Mouse (Mus musculus): ENCODE measurements at regions not wholly inside any gene's neighbourhood (a gene's known extent, or its start where the extent isn't known, plus 50 kb on each side); places are given as distances from the start of the nearest gene placed in this dataset.
"Not testable (repeated sequence)": the region's sequence is repeated elsewhere in the genome, so short reads cannot be mapped to it uniquely, and the experiment has no call there.

DNA sequence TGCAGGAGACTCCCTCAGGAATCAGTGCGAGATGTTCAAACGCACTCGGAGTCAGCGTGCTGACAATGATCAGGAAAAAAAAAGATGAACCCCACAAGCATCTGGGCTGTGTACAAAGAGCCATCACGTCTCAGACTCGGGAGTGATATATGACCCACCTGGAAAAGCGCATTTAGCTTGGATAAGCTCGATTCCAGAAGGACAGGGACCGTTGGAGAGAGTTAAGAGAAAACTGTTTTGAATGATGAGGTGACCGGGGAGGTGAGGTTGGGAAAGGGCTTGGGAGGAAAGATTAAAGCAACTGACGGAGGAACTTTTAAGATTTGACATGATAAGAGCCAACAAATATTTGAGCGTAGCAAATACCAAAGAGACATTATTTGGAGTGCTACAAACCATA lies 64.7 kb upstream of the Adgrl2 start:
- no peaks in the 10 kb centered on the region for H3K9me3 ChIP-seq (ENCODE audit: control insufficient read depth, low read length)
- no peaks in the 10 kb centered on the region for H3K4me1 ChIP-seq (replicated peaks; ENCODE audit: control insufficient read depth, insufficient read depth, low read length)
- no peak overlapping the region for H3K4me2 ChIP-seq (replicated peaks; ENCODE audit: low read depth, low read length)
- no peaks in the 10 kb centered on the region for H3K27me3 ChIP-seq (ENCODE audit: control insufficient read depth, insufficient read depth, low read length)
- no peak overlapping the region for H3K4me3 ChIP-seq (ENCODE audit: low read depth, low read length)
- DNase-seq (ENCODE audit: low spot score) (no peak), ATAC-seq (ENCODE audit: low FRiP score) (no peak)
- H3K27ac ChIP-seq (ENCODE audit: low read depth, low read length): no peak overlapping the region
- no peak overlapping the region for H3K9ac ChIP-seq (ENCODE audit: low read depth, low read length)
- WGBS: 69% methylated on average over 12 of the region's 12 CpGs
- no peaks in the 10 kb centered on the region for H3K36me3 ChIP-seq (ENCODE audit: control insufficient read depth, insufficient read depth, low read length)

DNA sequence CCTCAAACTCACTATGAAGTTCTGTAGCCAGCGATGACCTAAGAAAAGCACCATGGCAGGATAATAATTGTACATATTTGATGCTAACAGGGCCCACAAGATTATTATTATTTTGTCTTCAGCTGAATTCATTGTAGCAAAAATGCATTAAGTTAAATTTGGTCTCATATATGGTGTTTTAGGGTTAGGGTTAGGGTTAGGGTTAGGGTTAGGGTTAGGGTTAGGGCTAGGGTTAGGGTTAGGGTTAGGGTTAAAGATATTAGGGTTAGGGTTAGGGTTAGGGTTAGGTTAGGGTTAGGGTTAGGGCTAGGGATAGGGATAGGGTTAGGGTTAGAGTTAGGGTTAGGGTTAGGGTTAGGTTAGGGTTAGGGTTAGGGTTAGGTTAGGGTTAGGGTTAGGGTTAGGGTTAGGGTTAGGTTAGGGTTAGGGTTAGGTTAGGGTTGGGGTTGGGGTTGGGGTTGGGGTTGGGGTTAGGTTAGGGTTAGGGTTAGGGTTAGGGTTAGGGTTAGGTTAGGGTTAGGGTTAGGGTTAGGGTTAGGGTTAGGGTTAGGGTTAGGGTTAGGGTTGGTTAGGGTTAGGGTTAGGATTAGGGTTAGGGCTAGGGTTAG lies 62.0 kb upstream of the Adgrl2 start:
- H3K36me3 ChIP-seq (ENCODE audit: control insufficient read depth, insufficient read depth, low read length); H3K4me3 ChIP-seq (ENCODE audit: low read depth, low read length); H3K9me3 ChIP-seq (ENCODE audit: control insufficient read depth, low read length); H3K27ac ChIP-seq (ENCODE audit: low read depth, low read length); H3K4me2 ChIP-seq (replicated peaks; ENCODE audit: low read depth, low read length); H3K9ac ChIP-seq (ENCODE audit: low read depth, low read length); DNase-seq (ENCODE audit: low spot score); H3K27me3 ChIP-seq (ENCODE audit: control insufficient read depth, insufficient read depth, low read length); H3K4me1 ChIP-seq (replicated peaks; ENCODE audit: control insufficient read depth, insufficient read depth, low read length): not testable (repeated sequence)
- 98% methylated on average over 1 of the region's 1 CpGs for WGBS
- ATAC-seq (ENCODE audit: low FRiP score): peak; percentile 65

DNA sequence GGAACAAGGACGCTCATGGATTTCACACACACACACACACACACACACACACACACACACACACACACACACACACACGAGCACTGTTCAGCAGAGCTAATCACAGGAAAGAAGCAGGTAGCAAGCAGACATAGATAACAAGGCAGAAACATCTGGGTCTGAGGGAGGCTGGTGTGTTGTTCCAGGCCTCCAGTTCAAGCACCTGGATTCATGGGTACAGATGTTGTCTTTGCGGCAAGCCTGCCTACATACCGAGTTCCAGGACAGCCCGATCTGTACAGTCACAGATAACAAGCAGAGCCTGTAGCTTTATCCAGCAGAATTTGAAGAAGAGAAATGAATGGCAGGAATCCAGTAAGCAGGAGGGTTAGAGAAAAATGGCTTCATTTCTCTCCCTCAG lies 55.0 kb upstream of the Adgrl2 start:
- ATAC-seq (ENCODE audit: low FRiP score): no peak
- H3K9ac ChIP-seq (ENCODE audit: low read depth, low read length): no peak overlapping the region
- 86% methylated on average over 4 of the region's 5 CpGs for WGBS
- no peak overlapping the region for H3K4me2 ChIP-seq (replicated peaks; ENCODE audit: low read depth, low read length)
- no peak overlapping the region for H3K4me3 ChIP-seq (ENCODE audit: low read depth, low read length)
- H3K27ac ChIP-seq (ENCODE audit: low read depth, low read length): no peak overlapping the region
- DNase-seq (ENCODE audit: low spot score): no peak
- no peaks in the 10 kb centered on the region for H3K9me3 ChIP-seq (ENCODE audit: control insufficient read depth, low read length)
- H3K4me1 ChIP-seq (replicated peaks; ENCODE audit: control insufficient read depth, insufficient read depth, low read length): no peaks in the 10 kb centered on the region
- H3K27me3 ChIP-seq (ENCODE audit: control insufficient read depth, insufficient read depth, low read length): no peaks in the 10 kb centered on the region
- no peaks in the 10 kb centered on the region for H3K36me3 ChIP-seq (ENCODE audit: control insufficient read depth, insufficient read depth, low read length)

DNA sequence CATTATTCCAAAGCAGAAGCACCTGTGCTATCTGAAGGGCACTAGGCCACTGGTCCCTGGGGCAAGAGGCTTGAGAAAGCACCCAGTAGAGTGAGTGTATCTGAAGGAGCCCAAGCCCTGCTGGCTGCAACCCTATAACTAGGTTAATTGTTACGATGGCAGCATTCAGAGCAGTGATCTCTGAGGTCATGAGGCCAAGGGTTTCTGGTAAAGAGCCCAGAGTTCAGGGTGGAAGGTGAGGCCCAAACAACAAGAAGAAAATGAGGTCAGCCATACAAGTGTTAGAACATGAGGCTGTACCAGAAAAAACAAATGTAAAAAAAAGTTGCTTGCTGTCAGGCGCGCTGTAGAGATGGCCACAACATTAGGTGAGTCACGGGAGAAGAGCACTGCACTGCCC lies 53.5 kb upstream of the Adgrl2 start:
- WGBS: 72% methylated on average over 4 of the region's 4 CpGs

DNA sequence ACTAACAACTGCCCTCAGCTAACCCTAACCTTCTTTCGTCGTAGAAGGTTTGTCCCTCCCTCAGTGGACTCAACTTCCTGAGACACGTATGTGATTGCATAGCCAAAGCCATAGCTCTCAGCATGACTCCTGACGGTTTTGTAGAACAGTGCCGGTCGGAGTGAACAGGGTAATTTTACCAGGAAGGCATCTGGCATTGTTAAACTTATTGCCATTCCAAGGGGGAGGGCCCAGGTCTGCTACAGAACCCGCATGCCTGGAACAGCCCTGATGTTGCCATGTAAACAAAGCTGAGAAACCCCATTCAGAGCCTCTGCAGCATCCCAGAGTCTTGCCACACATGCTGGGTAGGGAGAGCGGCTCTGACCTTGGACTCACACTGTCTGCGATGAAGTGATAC lies 52.2 kb upstream of the Adgrl2 start:
- Histone ChIP-seq H3K4me3 (ENCODE audit: low read depth, low read length) (no peak overlapping the region), H3K4me2 (replicated peaks; ENCODE audit: low read depth, low read length) (no peak overlapping the region), H3K27me3 (ENCODE audit: control insufficient read depth, insufficient read depth, low read length) (no peaks in the 10 kb centered on the region), H3K4me1 (replicated peaks; ENCODE audit: control insufficient read depth, insufficient read depth, low read length) (no peaks in the 10 kb centered on the region), H3K9me3 (ENCODE audit: control insufficient read depth, low read length) (no peaks in the 10 kb centered on the region), H3K9ac (ENCODE audit: low read depth, low read length) (no peak overlapping the region), H3K36me3 (ENCODE audit: control insufficient read depth, insufficient read depth, low read length) (no peaks in the 10 kb centered on the region), H3K27ac (ENCODE audit: low read depth, low read length) (no peak overlapping the region)
- peak; percentile 54 for DNase-seq (ENCODE audit: low spot score)
- WGBS: 11% methylated on average over 9 of the region's 9 CpGs
- ATAC-seq (ENCODE audit: low FRiP score): peak; percentile 81

More for the DNA sequence above, 53.5 kb upstream of the Adgrl2 start:
- Histone ChIP-seq H3K4me2 (replicated peaks; ENCODE audit: low read depth, low read length) (no peak overlapping the region), H3K27ac (ENCODE audit: low read depth, low read length) (no peak overlapping the region), H3K4me1 (replicated peaks; ENCODE audit: control insufficient read depth, insufficient read depth, low read length) (no peaks in the 10 kb centered on the region), H3K36me3 (ENCODE audit: control insufficient read depth, insufficient read depth, low read length) (no peaks in the 10 kb centered on the region), H3K4me3 (ENCODE audit: low read depth, low read length) (no peak overlapping the region), H3K9me3 (ENCODE audit: control insufficient read depth, low read length) (no peaks in the 10 kb centered on the region), H3K27me3 (ENCODE audit: control insufficient read depth, insufficient read depth, low read length) (no peaks in the 10 kb centered on the region), H3K9ac (ENCODE audit: low read depth, low read length) (no peak overlapping the region)
- no peak for DNase-seq (ENCODE audit: low spot score)
- no peak for ATAC-seq (ENCODE audit: low FRiP score)

DNA sequence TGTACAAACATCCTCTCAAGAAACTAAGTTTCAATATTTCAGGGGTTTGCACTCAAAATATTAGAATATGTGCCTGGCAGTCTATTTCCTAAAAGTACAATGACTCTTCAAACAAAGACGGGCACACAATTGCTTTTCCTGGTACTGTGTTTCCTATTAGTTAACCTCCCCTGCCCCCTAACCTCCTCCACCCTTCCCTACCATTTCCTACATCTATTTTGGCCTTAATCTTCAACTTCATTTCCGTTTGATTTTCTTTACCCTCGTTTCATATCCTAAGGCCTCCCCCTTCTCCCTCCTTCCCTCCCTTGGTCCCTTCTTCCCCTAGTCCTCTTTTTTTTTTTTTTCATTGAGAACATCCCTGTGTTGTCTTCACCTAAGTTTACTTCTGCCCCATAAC lies 50.8 kb upstream of the Adgrl2 start:
- Histone ChIP-seq H3K36me3 (ENCODE audit: control insufficient read depth, insufficient read depth, low read length) (no peaks in the 10 kb centered on the region), H3K4me3 (ENCODE audit: low read depth, low read length) (no peak overlapping the region), H3K27ac (ENCODE audit: low read depth, low read length) (no peak overlapping the region), H3K9ac (ENCODE audit: low read depth, low read length) (no peak overlapping the region), H3K4me2 (replicated peaks; ENCODE audit: low read depth, low read length) (no peak overlapping the region), H3K9me3 (ENCODE audit: control insufficient read depth, low read length) (no peaks in the 10 kb centered on the region), H3K4me1 (replicated peaks; ENCODE audit: control insufficient read depth, insufficient read depth, low read length) (no peaks in the 10 kb centered on the region), H3K27me3 (ENCODE audit: control insufficient read depth, insufficient read depth, low read length) (no peaks in the 10 kb centered on the region)
- DNase-seq (ENCODE audit: low spot score): no peak
- WGBS: 70% methylated on average over 3 of the region's 3 CpGs
- no peak for ATAC-seq (ENCODE audit: low FRiP score)
